Mouse (Mus musculus) kidney, embryonic 16.5 days (tissue): ENCODE measurements around the gene Crtc3. TPM values are rescaled to one million over a fixed set of nuclear protein-coding genes. Genes with fewer than 3 reads are reported as not detected.

ENCODE experiments used
- ATAC-seq: fragments of 200-750 bp; cut with Nextera tagmentation; 2 replicates; pipeline ENCODE4 v1.8.0; 2017; ENCODE audit warnings: moderate TSS enrichment; ENCODE audit not compliant: low FRiP score, low TSS enrichment
- H3K27ac ChIP-seq: fragments of 300-500 bp; sonication (generic); 2 replicates; pipeline ENCODE4 v1.5.1; 2014; ENCODE audit warnings: low read length
- H3K27me3 ChIP-seq: fragments of 300-500 bp; sonication (generic); 2 replicates; pipeline ENCODE4 v1.6.1; 2014; ENCODE audit warnings: low read length, control low read depth, mixed read lengths; ENCODE audit not compliant: insufficient read depth
- H3K36me3 ChIP-seq: fragments of 300-500 bp; sonication (generic); 2 replicates; pipeline ENCODE4 v1.6.1; 2014; ENCODE audit warnings: low read length, control low read depth, mixed read lengths; ENCODE audit not compliant: insufficient read depth
- H3K4me1 ChIP-seq: fragments of 300-500 bp; sonication (generic); 2 replicates; pipeline ENCODE4 v1.6.1; 2014; ENCODE audit warnings: low read length, control low read depth, mixed read lengths; ENCODE audit not compliant: insufficient read depth
- H3K4me2 ChIP-seq: fragments of 300-500 bp; sonication (generic); replicated peaks from 2 replicates; pipeline ENCODE4 v1.6.1; 2014; ENCODE audit warnings: low read depth, low read length
- H3K4me3 ChIP-seq: fragments of 300-500 bp; sonication (generic); 2 replicates; pipeline ENCODE4 v1.5.1; 2014; ENCODE audit warnings: mild to moderate bottlenecking, low read length
- H3K9ac ChIP-seq: fragments of 300-500 bp; sonication (generic); replicated peaks from 2 replicates; pipeline ENCODE4 v1.6.1; 2014; ENCODE audit warnings: low read length
- H3K9me3 ChIP-seq: fragments of 300-500 bp; sonication (generic); 2 replicates; pipeline ENCODE4 v1.6.1; 2016; ENCODE audit warnings: low read length, control low read depth
- WGBS: fragments of 180-500 bp; shearing (Covaris S2); extraction: QIAGEN DNeasy Blood & Tissue Kit; methylation state at CpG from one replicate; pipeline ENCODE4 v1.1.7; 2014; 5-methylcytosine and 5-hydroxymethylcytosine counted together
- polyA plus RNA-seq: library from polyadenylated mRNA; unstranded; fragments of >200 nt; fragmentation: Nextera tagmentation; extraction: Ambion mirVana; gene quantifications from 2 replicates; pipeline ENCODE4 v1.2.1, GENCODE M21; 2015

Crtc3 gene
- polyA plus RNA-seq, 1 experiment from 2014 or later, result 18.5 TPM

DNA sequence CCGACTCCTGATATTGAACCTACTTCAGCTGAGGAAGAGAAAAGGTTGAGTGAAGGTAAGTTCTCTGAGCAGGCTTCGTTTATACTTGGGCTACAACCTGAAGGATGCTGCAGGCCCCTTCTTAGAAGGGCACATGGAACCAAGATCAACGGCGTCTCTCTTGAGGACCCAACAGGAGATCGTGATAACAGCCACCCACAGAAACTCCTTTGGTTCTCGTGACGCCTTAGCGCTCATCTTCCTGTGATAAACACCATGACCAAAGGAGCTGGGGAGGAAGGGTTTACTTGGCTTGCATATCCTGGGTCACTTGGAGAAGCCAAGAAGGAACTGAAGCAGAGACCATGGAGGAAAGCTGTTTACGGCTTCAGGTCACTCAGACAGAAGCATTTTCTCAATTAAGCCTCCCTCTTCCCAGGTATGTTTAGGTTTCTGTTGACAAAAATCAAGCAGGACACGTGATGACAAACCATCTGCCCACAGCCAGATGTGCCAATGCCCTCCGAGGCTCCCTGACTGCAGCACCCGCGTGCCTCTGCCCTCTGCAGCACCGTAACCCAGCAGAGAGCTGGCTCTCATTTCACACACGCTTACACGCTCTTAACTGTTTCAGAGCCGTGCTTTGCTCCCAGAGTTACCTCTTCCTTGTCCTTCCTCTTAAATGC lies 52.3 kb downstream of the Crtc3 start:
- no peaks in the 10 kb centered on the region for H3K36me3 ChIP-seq
- H3K9me3 ChIP-seq, result no peaks in the 10 kb centered on the region
- H3K9ac ChIP-seq, result no peak overlapping the region
- H3K4me2 ChIP-seq, result no peak overlapping the region
- H3K4me3 ChIP-seq, result no peak overlapping the region
- H3K4me1 ChIP-seq, result peaks cover 45% of the 10 kb centered on the region
- H3K27me3 ChIP-seq, result no peaks in the 10 kb centered on the region
- no peak for ATAC-seq
- H3K27ac ChIP-seq, result no peak overlapping the region
- 44% methylated on average over 17 of the region's 17 CpGs for WGBS

DNA sequence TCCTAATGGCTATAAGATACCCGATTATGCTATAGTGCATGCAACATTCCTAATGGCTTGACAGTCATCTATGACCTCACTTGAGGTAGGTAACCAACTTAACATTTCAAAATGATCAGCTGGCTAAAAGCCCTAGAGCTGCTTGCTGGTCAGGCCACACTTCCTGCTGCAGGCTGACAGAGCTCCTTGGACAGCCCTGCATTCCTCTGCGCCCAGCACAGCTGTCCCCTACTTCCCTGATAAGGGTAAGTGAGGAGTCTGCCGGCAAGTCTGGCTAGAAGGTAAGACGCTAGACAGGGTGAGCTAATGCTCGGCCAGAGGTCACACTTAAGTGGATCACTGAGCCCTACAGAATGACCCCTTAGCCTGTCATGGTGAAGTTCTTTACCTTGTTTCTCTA lies 52.8 kb downstream of the Crtc3 start:
- Histone ChIP-seq H3K27me3 (no peaks in the 10 kb centered on the region), H3K4me2 (no peak overlapping the region), H3K9ac (no peak overlapping the region), H3K4me3 (no peak overlapping the region), H3K36me3 (no peaks in the 10 kb centered on the region), H3K9me3 (no peaks in the 10 kb centered on the region), H3K4me1 (peaks cover 40% of the 10 kb centered on the region), H3K27ac (no peak overlapping the region)
- ATAC-seq, result no peak
- 29% methylated on average over 5 of the region's 5 CpGs for WGBS

DNA sequence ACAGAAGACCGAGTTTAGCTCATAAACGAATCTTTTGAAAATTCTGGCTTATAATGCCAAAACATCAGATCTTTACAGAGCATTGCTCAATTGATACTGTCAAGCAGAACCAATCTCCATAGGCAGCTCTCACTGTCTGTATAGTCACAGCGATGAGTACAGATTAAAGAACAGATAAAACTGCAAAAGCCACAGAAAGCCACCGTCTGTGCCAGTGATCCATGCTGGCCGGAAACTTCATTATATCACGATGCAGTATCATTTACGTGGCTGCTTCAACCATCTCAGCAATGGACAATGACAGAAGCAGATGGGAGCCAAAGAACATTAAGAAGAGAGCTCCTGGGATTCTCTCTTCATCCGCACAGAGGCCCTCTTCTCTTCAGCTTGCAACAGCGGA lies 53.9 kb downstream of the Crtc3 start:
- Histone ChIP-seq H3K4me1 (peaks cover 42% of the 10 kb centered on the region), H3K27ac (no peak overlapping the region), H3K4me2 (no peak overlapping the region), H3K9me3 (no peaks in the 10 kb centered on the region), H3K27me3 (no peaks in the 10 kb centered on the region), H3K36me3 (no peaks in the 10 kb centered on the region), H3K9ac (no peak overlapping the region), H3K4me3 (no peak overlapping the region)
- ATAC-seq, result no peak
- WGBS, result 72% methylated on average over 9 of the region's 9 CpGs

DNA sequence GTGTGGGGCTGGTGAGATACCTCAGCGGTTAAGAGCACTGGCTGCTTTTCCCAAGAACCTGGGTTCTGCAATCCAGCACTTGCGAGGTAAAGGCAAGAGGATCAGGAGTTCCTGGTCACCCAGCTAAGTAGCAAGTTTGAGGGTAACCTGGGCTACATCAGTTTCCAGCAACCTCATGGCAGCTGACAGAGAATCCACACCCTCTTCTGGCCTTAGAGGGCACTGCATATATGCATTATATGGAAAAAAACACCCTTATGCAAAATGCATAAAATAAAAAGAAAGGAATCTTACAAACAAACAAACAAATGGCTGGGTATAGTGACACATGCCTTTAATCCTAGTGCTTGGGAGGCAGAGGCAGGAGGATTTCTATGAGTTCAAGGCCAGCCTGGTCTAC lies 55.0 kb downstream of the Crtc3 start:
- Histone ChIP-seq H3K4me3 (no peak overlapping the region), H3K36me3 (no peaks in the 10 kb centered on the region), H3K4me2 (no peak overlapping the region), H3K4me1 (peaks cover 47% of the 10 kb centered on the region), H3K27ac (no peak overlapping the region), H3K9me3 (no peaks in the 10 kb centered on the region), H3K9ac (no peak overlapping the region), H3K27me3 (no peaks in the 10 kb centered on the region)
- 93% methylated on average over 2 of the region's 2 CpGs for WGBS
- no peak for ATAC-seq

DNA sequence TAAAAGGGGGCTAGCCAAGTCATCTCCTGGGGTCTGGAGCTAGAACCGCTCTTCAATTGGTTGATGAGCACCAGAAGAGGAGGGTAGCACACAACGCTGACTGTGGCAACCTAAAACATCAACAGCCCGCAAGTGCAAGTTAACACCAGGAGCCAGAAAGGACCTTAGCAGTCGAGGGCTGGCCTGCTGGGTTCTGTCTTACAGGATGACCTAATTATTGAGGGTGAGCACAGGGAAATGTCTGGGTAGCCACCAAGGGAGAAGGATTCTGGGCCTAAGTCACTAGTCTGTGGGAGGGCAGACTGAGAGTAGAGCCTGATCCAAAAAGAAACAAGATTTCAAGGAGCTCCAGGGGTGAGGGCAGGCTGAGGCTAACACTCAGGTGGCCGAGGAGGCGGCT lies 56.7 kb downstream of the Crtc3 start:
- Histone ChIP-seq H3K27me3 (no peaks in the 10 kb centered on the region), H3K9ac (no peak overlapping the region), H3K27ac (no peak overlapping the region), H3K36me3 (no peaks in the 10 kb centered on the region), H3K4me2 (no peak overlapping the region), H3K4me3 (no peak overlapping the region), H3K9me3 (no peaks in the 10 kb centered on the region), H3K4me1 (peaks cover 40% of the 10 kb centered on the region)
- 69% methylated on average over 6 of the region's 6 CpGs for WGBS
- no peak for ATAC-seq

DNA sequence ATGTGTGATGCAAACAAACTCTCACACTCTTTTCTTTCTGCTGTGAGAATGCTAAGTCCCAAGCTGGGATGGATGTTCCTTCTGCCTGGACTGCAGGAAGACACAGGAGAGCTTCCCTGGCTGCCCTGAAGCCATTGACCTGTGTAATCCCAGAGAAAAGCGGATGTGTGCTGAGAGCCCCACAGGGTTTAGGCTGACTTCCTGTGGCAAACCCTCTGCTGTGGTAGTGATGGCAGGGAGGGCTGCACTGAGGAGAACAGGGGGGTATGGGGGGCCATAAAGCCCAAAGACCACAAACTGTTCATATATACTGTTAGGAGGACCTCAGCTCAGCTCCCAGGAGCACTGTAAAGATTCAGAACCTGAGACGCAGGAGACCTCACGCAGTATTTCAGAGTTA lies 57.3 kb downstream of the Crtc3 start:
- no peak for ATAC-seq
- Histone ChIP-seq H3K27ac (no peak overlapping the region), H3K9me3 (no peaks in the 10 kb centered on the region), H3K4me2 (no peak overlapping the region), H3K4me3 (no peak overlapping the region), H3K4me1 (peaks cover 34% of the 10 kb centered on the region), H3K9ac (no peak overlapping the region), H3K36me3 (no peaks in the 10 kb centered on the region), H3K27me3 (no peaks in the 10 kb centered on the region)
- WGBS, result 49% methylated on average over 3 of the region's 3 CpGs

DNA sequence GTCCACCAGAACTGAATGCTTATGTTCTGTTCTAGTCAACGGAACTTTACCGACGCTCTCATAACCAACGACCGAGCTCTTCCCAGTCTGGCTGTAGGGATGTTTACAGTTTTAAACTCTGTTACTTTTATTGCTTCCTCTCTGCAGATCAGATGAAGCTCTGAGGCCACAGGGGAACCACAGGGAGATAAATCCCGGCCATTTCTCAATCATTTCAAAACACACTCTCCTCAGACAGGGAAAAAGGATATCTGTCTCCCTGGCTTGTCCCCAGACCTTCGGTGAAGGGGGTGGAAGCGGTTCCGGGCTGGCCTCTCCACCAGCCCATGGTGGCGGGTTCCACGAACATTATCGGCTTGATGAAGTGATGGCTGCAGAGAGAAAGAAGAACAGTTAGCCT lies 59.3 kb downstream of the Crtc3 start:
- H3K27me3 ChIP-seq, result no peaks in the 10 kb centered on the region
- peak; percentile 40; the same call in 1 of the 2 replicates for ATAC-seq
- H3K9ac ChIP-seq, result peak overlapping the region; percentile 43
- H3K4me2 ChIP-seq, result peak overlapping the region; percentile 32
- no peaks in the 10 kb centered on the region for H3K9me3 ChIP-seq
- H3K36me3 ChIP-seq, result 0 out of 2 replicates have a peak, but pooled peaks cover 5% of the 10 kb centered on the region
- H3K27ac ChIP-seq, result peak overlapping the region; percentile 88
- 18% methylated on average over 12 of the region's 12 CpGs for WGBS
- peaks cover 20% of the 10 kb centered on the region for H3K4me1 ChIP-seq
- H3K4me3 ChIP-seq, result no peak overlapping the region

DNA sequence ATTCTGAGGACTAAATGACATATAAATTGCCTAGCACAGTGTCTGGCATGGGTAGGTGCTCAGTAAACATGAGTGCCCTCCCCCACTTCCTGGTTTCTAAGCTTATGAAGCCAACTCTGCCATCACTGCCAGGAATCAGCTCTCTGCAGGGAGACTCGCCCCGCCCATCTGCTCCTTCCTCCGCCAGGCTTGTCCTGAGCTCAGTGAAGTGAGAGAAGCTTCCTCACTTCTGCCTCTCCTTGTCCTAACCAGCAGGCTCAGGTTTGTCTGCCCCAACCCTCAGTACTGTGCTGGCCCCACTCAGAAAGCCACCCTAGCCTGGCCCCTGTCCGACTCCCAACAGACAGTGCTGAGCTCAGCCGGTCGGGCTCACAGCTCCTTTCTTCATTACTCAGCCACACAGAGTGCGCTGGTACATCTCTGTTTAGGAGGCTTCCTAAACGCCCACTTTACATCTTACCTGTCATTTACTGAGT lies 59.9 kb downstream of the Crtc3 start:
- peak overlapping the region; percentile 88 for H3K27ac ChIP-seq
- H3K36me3 ChIP-seq, result 0 out of 2 replicates have a peak, but pooled peaks cover 5% of the 10 kb centered on the region
- H3K4me2 ChIP-seq, result peak overlapping the region; percentile 32
- H3K27me3 ChIP-seq, result no peaks in the 10 kb centered on the region
- H3K4me3 ChIP-seq, result no peak overlapping the region
- H3K9me3 ChIP-seq, result no peaks in the 10 kb centered on the region
- ATAC-seq, result peak; percentile 93
- H3K4me1 ChIP-seq, result peaks cover 20% of the 10 kb centered on the region
- H3K9ac ChIP-seq, result peak overlapping the region; percentile 43
- WGBS, result 7% methylated on average over 8 of the region's 8 CpGs

DNA sequence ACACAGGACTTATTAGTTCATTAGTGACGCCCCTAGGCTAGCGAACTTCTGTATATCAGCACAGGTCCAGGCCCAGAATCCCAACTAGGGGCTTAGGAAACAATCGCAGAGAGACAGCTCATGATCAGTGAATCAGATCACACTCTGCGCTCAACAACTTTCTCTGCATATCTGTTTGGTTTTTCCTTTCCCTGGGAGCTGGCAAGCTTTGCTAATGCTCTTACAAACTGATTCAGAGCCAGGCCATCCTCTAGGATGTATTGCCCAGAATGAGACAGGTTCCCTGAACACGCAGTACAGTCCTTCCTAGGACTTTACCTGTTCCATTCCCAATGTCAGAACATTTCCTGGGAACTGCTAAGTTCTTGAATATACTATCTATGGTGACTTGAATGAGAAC lies 61.7 kb downstream of the Crtc3 start:
- Histone ChIP-seq H3K4me3 (no peak overlapping the region), H3K27me3 (no peaks in the 10 kb centered on the region), H3K36me3 (0 out of 2 replicates have a peak, but pooled peaks cover 5% of the 10 kb centered on the region), H3K27ac (no peak overlapping the region), H3K9me3 (no peaks in the 10 kb centered on the region), H3K4me2 (no peak overlapping the region), H3K9ac (no peak overlapping the region), H3K4me1 (peaks cover 20% of the 10 kb centered on the region)
- WGBS, result 83% methylated on average over 5 of the region's 5 CpGs
- ATAC-seq, result no peak

DNA sequence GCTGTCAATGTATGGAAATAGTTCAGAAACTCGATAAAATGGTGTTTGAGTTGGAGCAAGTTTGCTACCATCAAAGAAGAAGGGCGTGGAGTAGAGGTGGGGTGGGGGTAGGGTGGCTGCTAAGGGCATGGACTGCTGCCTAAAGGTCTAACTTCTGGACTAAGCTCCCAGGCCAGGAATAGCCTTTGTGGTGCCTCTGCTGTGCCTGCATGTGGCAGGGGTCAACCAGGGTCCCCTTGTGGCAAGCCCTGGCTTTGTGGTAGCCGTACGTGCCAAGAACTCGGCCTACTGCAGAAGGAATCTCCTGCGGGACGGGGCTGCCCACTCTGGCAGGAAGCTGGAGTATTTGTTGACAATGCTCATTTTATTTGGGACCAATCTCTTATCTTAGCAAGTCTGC lies 62.8 kb downstream of the Crtc3 start:
- Histone ChIP-seq H3K36me3 (0 out of 2 replicates have a peak, but pooled peaks cover 5% of the 10 kb centered on the region), H3K9ac (no peak overlapping the region), H3K4me1 (peaks cover 20% of the 10 kb centered on the region), H3K4me3 (no peak overlapping the region), H3K27me3 (no peaks in the 10 kb centered on the region), H3K27ac (no peak overlapping the region), H3K4me2 (no peak overlapping the region), H3K9me3 (no peaks in the 10 kb centered on the region)
- ATAC-seq, result no peak
- 88% methylated on average over 7 of the region's 7 CpGs for WGBS
